Mouse (Mus musculus): ENCODE results near the gene Noxo1.

- no peak for TF ChIP-seq GATA1 (IDR thresholded peaks at IDR 0.05; ENCODE audit: low read length)
- no peak for TF ChIP-seq TAL1 (IDR thresholded peaks at IDR 0.05; ENCODE audit: low read length)
These were observed 2.7 kb downstream of the Noxo1 start for GRCm38 (mm10) chr17:24698715-24699114.

All from erythroblast, embryonic 14.5 days (primary cell).